Mouse (Mus musculus): Measurements from ENCODE around the gene Ctxn2. TPM values are rescaled to one million over a fixed set of nuclear protein-coding genes. Genes with fewer than 3 reads are reported as not detected.

The Ctxn2 gene
- polyA plus RNA-seq, 1 experiment from 2014 or later: 6.1 TPM

DNA sequence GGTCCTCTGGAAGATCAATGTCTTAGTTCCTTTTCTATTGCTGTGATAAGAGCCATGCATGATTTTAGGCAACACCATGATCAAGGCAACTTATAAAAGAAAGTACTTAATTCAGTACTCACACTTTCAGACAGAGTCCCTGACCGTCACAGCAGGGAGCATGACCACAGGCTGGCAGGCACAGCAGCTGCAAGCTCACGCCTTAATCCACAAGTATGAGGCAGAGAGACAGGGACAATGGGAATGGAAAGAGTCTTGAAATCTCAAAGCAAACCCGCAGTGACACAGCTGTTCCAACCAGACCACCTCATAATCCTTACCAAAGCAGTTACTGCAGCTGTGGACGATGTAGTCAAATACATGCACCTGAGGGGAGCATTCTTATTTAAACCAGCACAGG is 2.4 kb upstream of the Ctxn2 start:
- Histone ChIP-seq H3K27me3 (peaks cover 3% of the 10 kb centered on the region; the same call in 1 of the 2 replicates), H3K9me3 (no peaks in the 10 kb centered on the region), H3K27ac (replicated peaks) (no peak overlapping the region), H3K4me1 (replicated peaks) (peaks cover 19% of the 10 kb centered on the region; the same call in 1 of the 2 replicates), H3K4me3 (no peak overlapping the region), H3K4me2 (no peak overlapping the region), H3K9ac (no peak overlapping the region), H3K36me3 (no peaks in the 10 kb centered on the region)
- no peak for ATAC-seq (ENCODE audit: low read depth)
- 43% methylated on average over 4 of the region's 4 CpGs for WGBS

DNA sequence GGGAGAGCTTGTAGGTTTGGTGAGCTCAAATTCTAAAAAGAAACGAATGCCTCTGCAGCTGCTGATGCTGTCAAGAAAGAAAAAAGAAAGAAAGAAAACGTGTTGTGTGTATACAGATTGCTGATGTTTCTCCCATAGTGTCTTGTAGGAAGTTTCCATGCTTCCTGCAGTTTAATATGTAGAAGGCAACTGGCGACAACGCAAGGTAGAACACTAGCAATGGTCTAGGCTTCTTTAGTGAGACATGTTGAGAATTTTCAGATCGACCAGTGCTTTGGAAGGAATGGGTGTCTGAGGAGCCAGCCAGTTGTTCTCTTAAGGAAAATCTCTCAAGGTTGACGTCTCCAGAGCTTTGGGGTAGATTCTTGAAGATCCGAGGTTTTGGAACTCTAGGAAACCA is 354 bp downstream of the Ctxn2 start:
- Histone ChIP-seq H3K9ac (peak overlapping the region; percentile 67), H3K4me1 (replicated peaks) (peaks cover 19% of the 10 kb centered on the region; the same call in 1 of the 2 replicates), H3K4me3 (peak overlapping the region; percentile 49), H3K27me3 (peaks cover 3% of the 10 kb centered on the region; the same call in 1 of the 2 replicates), H3K36me3 (no peaks in the 10 kb centered on the region), H3K9me3 (no peaks in the 10 kb centered on the region), H3K4me2 (peak overlapping the region; percentile 76), H3K27ac (replicated peaks) (peak overlapping the region; percentile 68; the same call in 1 of the 2 replicates)
- 35% methylated on average over 7 of the region's 7 CpGs for WGBS
- no peak for ATAC-seq (ENCODE audit: low read depth)

DNA sequence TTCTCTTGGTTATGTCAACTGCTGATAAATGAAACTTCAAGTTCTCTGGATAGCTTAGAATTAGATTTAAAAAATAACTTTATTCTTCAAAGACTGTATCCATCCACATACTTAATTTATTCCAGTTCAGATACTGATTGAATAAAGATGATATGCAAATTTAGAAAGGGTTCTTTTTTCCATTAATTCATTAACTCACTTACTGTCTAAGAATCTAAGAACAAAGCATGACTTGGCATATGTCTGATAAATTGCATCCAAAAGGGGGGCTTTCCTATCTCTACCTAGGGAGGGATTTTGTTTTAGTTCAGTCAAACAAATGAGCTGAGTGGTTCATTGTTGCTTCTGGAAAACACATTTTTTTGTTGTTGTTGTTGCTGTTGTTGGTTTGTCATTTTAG is 5.8 kb downstream of the Ctxn2 start:
- no peak overlapping the region for H3K9ac ChIP-seq
- H3K9me3 ChIP-seq: no peaks in the 10 kb centered on the region
- H3K4me3 ChIP-seq: no peak overlapping the region
- no peaks in the 10 kb centered on the region for H3K27me3 ChIP-seq
- H3K27ac ChIP-seq (replicated peaks): no peak overlapping the region
- no peak for ATAC-seq (ENCODE audit: low read depth)
- no peak overlapping the region for H3K4me2 ChIP-seq
- no peaks in the 10 kb centered on the region for H3K36me3 ChIP-seq
- no peaks in the 10 kb centered on the region for H3K4me1 ChIP-seq (replicated peaks)

- no peaks in the 10 kb centered on the region for H3K36me3 ChIP-seq
- H3K27ac ChIP-seq (replicated peaks): no peak within 1 kb of the TSS
- H3K4me1 ChIP-seq (replicated peaks): peaks cover 8% of the 10 kb centered on the region; the same call in 1 of the 2 replicates
- H3K9me3 ChIP-seq: no peaks in the 10 kb centered on the region
- no peak within 1 kb of the TSS for H3K4me3 ChIP-seq
- no peak within 1 kb of the TSS for H3K4me2 ChIP-seq
- no peak for ATAC-seq (ENCODE audit: low read depth)
- 90% methylated on average over 6 of the region's 6 CpGs for WGBS
- no peaks in the 10 kb centered on the region for H3K27me3 ChIP-seq
- no peak within 1 kb of the TSS for H3K9ac ChIP-seq
Measured at GRCm38 (mm10) chr2:125152388-125152787, 15.9 kb downstream of the Ctxn2 start, which contains the start of gene Slc12a1. TSS of gene Slc12a1 (plus strand) at chr2:125152505.

DNA sequence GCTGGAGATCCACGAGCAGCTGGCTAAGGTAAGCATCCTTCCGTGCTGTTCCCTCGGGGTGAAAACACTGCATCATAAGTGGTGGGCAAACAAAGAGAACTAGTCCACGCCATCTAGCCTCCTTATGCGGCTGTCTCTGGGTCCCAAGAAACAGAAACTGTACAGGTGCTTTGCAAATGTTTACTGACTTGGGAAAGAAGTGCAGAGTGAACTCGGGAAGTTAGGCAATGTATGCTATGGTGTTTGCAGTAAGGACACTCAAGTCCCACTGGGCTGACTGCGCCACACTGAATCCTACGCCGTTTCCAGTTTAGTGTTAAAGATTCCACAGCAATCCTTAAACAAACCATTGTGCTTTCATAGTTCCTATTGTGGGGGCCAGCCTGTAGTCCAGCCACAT is 17.8 kb downstream of the Ctxn2 start:
- no peak for ATAC-seq (ENCODE audit: low read depth)
- WGBS: 77% methylated on average over 9 of the region's 9 CpGs

DNA sequence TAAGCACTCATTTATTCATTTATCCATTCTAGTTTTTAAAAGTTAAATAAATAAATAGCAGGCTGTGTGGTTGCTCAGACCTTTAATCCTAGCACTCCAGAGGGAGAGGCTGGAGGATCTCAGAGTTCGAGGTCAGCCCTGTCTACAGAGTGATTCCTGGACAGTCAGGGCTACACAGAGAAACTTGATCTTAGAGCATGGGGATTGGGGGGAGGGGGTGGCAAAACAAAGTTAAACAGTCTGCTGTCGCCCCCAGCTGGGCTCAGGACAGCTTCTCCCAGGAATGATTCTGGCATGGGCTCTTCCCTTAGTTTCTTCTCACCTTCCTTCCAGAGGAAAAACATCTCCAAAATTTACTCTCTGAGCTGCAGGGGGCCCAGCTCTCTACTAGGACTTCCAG is 19.0 kb downstream of the Ctxn2 start:
- H3K36me3 ChIP-seq: no peaks in the 10 kb centered on the region
- no peak overlapping the region for H3K4me3 ChIP-seq
- H3K27me3 ChIP-seq: no peaks in the 10 kb centered on the region
- H3K9me3 ChIP-seq: no peaks in the 10 kb centered on the region
- WGBS: 34% methylated on average over 2 of the region's 2 CpGs
- peaks cover 8% of the 10 kb centered on the region; the same call in 1 of the 2 replicates for H3K4me1 ChIP-seq (replicated peaks)
- H3K4me2 ChIP-seq: no peak overlapping the region
- no peak overlapping the region for H3K27ac ChIP-seq (replicated peaks)
- no peak overlapping the region for H3K9ac ChIP-seq
- ATAC-seq (ENCODE audit: low read depth): no peak

More for the DNA sequence above, 17.8 kb downstream of the Ctxn2 start:
- Histone ChIP-seq H3K4me1 (replicated peaks) (peaks cover 8% of the 10 kb centered on the region; the same call in 1 of the 2 replicates), H3K36me3 (no peaks in the 10 kb centered on the region), H3K9me3 (no peaks in the 10 kb centered on the region), H3K9ac (no peak overlapping the region), H3K27me3 (no peaks in the 10 kb centered on the region), H3K4me3 (no peak overlapping the region), H3K27ac (replicated peaks) (no peak overlapping the region), H3K4me2 (no peak overlapping the region)

DNA sequence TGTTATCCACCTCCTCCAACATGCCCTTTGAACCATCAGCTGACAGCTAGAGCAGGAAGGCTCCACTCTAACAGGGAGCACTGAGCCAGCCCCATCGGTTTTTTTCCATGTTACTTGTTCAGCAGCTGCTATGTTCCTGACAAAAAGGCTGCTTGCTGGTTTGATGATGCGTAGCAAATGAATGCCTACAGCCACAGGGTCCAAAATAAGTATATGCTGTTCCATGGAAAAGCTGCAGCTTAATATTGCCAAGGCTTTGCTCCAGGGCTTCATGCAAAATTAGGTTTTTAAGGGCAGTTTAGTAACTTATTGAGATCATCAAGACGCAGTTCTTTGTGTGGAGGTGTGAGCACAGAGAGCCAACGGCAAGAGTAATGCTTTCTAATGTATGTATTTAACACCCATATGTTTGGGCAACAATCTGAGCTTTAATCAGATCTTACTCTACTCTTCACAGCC is 25.5 kb downstream of the Ctxn2 start:
- Histone ChIP-seq H3K27me3 (no peaks in the 10 kb centered on the region), H3K9ac (no peak overlapping the region), H3K27ac (replicated peaks) (peak overlapping the region; percentile 30; the same call in 1 of the 2 replicates), H3K36me3 (no peaks in the 10 kb centered on the region), H3K4me1 (replicated peaks) (peaks cover 13% of the 10 kb centered on the region), H3K9me3 (no peaks in the 10 kb centered on the region), H3K4me3 (no peak overlapping the region), H3K4me2 (no peak overlapping the region)
- ATAC-seq (ENCODE audit: low read depth): peak; percentile 65
- WGBS: 32% methylated on average over 4 of the region's 4 CpGs

GRCm38 (mm10) chr2:125178225-125178798 is 41.8 kb downstream of the Ctxn2 start:
- no peak overlapping the region for H3K4me3 ChIP-seq
- no peak for ATAC-seq (ENCODE audit: low read depth)
- H3K9ac ChIP-seq: no peak overlapping the region
- H3K4me2 ChIP-seq: no peak overlapping the region
- no peaks in the 10 kb centered on the region for H3K36me3 ChIP-seq
- H3K9me3 ChIP-seq: no peaks in the 10 kb centered on the region
- no peak overlapping the region for H3K27ac ChIP-seq (replicated peaks)
- WGBS: 87% methylated on average over 7 of the region's 7 CpGs
- no peaks in the 10 kb centered on the region for H3K27me3 ChIP-seq
- no peaks in the 10 kb centered on the region for H3K4me1 ChIP-seq (replicated peaks)

DNA sequence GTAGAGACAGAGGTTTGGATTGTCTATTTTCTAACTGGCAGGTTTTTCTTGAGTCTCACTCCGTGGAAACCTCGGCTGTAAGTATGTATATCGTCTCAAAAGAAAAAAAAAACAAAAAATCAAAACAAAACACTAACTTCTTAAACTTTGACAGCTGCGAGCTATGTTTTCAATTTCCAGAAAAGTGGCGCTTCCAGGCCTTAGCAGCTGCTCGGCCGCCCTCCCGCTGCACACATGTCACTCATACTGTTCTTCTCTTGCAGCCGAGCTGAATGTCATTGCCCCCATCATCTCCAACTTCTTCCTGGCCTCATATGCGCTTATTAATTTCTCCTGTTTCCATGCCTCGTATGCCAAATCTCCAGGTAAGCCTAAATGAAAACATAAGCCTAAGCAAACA is 51.4 kb downstream of the Ctxn2 start:
- no peak overlapping the region for H3K4me2 ChIP-seq
- no peak for ATAC-seq (ENCODE audit: low read depth)
- no peak overlapping the region for H3K4me3 ChIP-seq

DNA sequence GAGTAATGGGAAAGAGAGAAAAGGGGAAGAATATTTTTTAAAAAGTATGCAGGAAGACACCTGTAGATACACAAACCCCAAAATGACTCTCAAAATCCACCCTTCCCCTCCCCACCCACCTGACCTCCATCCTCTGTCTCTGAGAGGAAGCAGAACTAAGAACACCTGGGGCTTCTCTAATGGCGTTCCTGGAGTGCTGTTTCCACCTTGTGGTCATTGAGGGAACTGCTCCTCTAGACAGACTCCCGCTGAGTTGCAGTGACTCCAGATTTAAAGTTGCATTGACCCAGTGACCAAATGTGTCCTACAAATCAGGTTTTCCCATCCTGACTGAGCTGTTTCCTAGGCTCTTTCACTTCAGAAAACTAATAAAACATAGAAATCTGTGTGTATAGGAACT is 52.7 kb downstream of the Ctxn2 start:
- Histone ChIP-seq H3K4me1 (replicated peaks) (0 out of 2 replicates have a peak, but pooled peaks cover 4% of the 10 kb centered on the region), H3K4me3 (no peak overlapping the region), H3K27ac (replicated peaks) (no peak overlapping the region), H3K27me3 (no peaks in the 10 kb centered on the region), H3K9ac (no peak overlapping the region), H3K4me2 (no peak overlapping the region), H3K36me3 (no peaks in the 10 kb centered on the region), H3K9me3 (no peaks in the 10 kb centered on the region)
- peak; percentile 78; the same call in 1 of the 2 replicates for ATAC-seq (ENCODE audit: low read depth)
- 4% methylated on average over 2 of the region's 2 CpGs for WGBS

More for the DNA sequence above, 51.4 kb downstream of the Ctxn2 start:
- H3K9ac ChIP-seq: no peak overlapping the region
- no peaks in the 10 kb centered on the region for H3K36me3 ChIP-seq
- H3K4me1 ChIP-seq (replicated peaks): 0 out of 2 replicates have a peak, but pooled peaks cover 4% of the 10 kb centered on the region
- H3K27me3 ChIP-seq: no peaks in the 10 kb centered on the region
- no peaks in the 10 kb centered on the region for H3K9me3 ChIP-seq
- 80% methylated on average over 11 of the region's 11 CpGs for WGBS
- H3K27ac ChIP-seq (replicated peaks): no peak overlapping the region

DNA sequence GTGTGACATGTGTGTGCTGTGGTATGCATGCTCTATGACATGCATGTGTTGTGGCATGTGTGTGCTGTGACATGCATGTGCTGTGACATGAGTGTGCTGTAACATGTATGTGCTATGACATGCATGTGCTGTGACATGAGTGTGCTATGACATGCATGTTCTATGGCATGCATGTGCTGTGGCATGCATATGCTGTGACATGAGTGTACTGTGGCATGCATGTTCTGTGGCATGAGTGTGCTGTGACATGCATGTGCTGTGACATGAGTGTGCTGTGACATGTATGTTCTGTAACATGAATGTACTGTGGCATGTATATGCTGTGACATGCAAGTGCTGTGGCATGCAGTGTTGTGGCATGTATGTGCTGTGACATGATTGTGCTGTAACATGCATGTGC is 56.4 kb downstream of the Ctxn2 start:
- H3K36me3 ChIP-seq: no peaks in the 10 kb centered on the region
- no peak overlapping the region for H3K4me2 ChIP-seq
- no peaks in the 10 kb centered on the region for H3K9me3 ChIP-seq
- no peak for ATAC-seq (ENCODE audit: low read depth)
- H3K27me3 ChIP-seq: no peaks in the 10 kb centered on the region
- no peak overlapping the region for H3K4me3 ChIP-seq
- H3K9ac ChIP-seq: no peak overlapping the region
- 0 out of 2 replicates have a peak, but pooled peaks cover 4% of the 10 kb centered on the region for H3K4me1 ChIP-seq (replicated peaks)
- no peak overlapping the region for H3K27ac ChIP-seq (replicated peaks)

DNA sequence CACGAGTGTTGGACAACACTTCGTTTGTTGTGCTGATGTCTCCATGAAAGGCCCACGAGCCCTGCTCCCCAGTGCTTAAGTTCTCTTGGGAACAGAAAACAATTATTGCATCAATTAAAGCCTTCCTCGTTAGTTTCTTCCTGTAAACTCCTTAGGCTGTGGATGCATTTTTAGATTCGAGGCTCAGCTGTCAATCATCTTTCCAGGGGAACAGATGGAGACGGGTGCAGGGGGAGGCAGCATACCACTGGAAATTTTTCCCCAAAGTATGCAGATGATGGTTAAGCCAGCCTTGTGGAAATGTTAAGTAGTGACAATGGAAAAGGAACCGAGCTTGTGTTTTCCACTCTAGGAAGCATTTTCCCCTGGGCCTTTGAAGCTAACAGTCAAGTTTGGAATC is 60.3 kb downstream of the Ctxn2 start:
- Histone ChIP-seq H3K4me1 (replicated peaks) (no peaks in the 10 kb centered on the region), H3K4me3 (no peak overlapping the region), H3K9me3 (no peaks in the 10 kb centered on the region), H3K9ac (no peak overlapping the region), H3K27me3 (no peaks in the 10 kb centered on the region), H3K27ac (replicated peaks) (no peak overlapping the region), H3K4me2 (no peak overlapping the region), H3K36me3 (no peaks in the 10 kb centered on the region)
- ATAC-seq (ENCODE audit: low read depth): no peak
- WGBS: 56% methylated on average over 7 of the region's 7 CpGs

All from neural tube, embryonic 13.5 days (tissue).